Mouse (Mus musculus) stomach, embryonic 15.5 days (tissue): Measurements from ENCODE around the gene Inpp4a. TPM values are rescaled to one million over a fixed set of nuclear protein-coding genes. Genes with fewer than 3 reads are reported as not detected.

Source experiments
- ATAC-seq: fragments of 200-750 bp; cut with Nextera tagmentation; 2 replicates; pipeline ENCODE4 v1.8.0; 2017; ENCODE audit warnings: low read depth, moderate number of reproducible peaks, moderate TSS enrichment; ENCODE audit not compliant: insufficient read depth, low FRiP score
- H3K27ac ChIP-seq: fragments of 300-500 bp; sonication (generic); 2 replicates; pipeline ENCODE4 v1.5.1; 2015; ENCODE audit warnings: mild to moderate bottlenecking, inconsistent platforms
- H3K27me3 ChIP-seq: fragments of 300-500 bp; sonication (generic); replicated peaks from 2 replicates; pipeline ENCODE4 v1.6.1; 2015; ENCODE audit warnings: inconsistent platforms
- H3K36me3 ChIP-seq: fragments of 300-500 bp; sonication (generic); 2 replicates; pipeline ENCODE4 v1.6.1; 2015; ENCODE audit warnings: inconsistent platforms
- H3K4me1 ChIP-seq: fragments of 300-500 bp; sonication (generic); 2 replicates; pipeline ENCODE4 v1.6.1; 2015; ENCODE audit warnings: inconsistent platforms
- H3K4me2 ChIP-seq: fragments of 300-500 bp; sonication (generic); 2 replicates; pipeline ENCODE4 v1.6.1; 2015; ENCODE audit warnings: mild to moderate bottlenecking, inconsistent platforms
- H3K4me3 ChIP-seq: fragments of 300-500 bp; sonication (generic); replicated peaks from 2 replicates; pipeline ENCODE4 v1.5.1; 2015; ENCODE audit warnings: inconsistent platforms
- H3K9ac ChIP-seq: fragments of 300-500 bp; sonication (generic); 2 replicates; pipeline ENCODE4 v1.6.1; 2015; ENCODE audit warnings: inconsistent platforms
- H3K9me3 ChIP-seq: fragments of 300-500 bp; sonication (generic); 2 replicates; pipeline ENCODE4 v1.6.1; 2016; ENCODE audit warnings: inconsistent platforms
- WGBS: fragments of 180-500 bp; shearing (Covaris S2); methylation state at CpG from one replicate; pipeline ENCODE4 v1.1.7; 2015; 5-methylcytosine and 5-hydroxymethylcytosine counted together
- polyA plus RNA-seq: library from polyadenylated mRNA; unstranded; fragments of >200 nt; fragmentation: Nextera tagmentation; extraction: Ambion mirVana; gene quantifications from 2 replicates; pipeline ENCODE4 v1.2.1, GENCODE M21; 2015

Inpp4a gene
- polyA plus RNA-seq, 1 experiment from 2014 or later: 18.8 TPM

GRCm38 (mm10) chr1:37302801-37303200, 3.1 kb downstream of the Inpp4a start:
- Histone ChIP-seq H3K9ac (no peak overlapping the region), H3K4me1 (0 out of 2 replicates have a peak, but pooled peaks cover 7% of the 10 kb centered on the region), H3K36me3 (no peaks in the 10 kb centered on the region), H3K4me3 (no peak overlapping the region), H3K4me2 (no peak overlapping the region), H3K27me3 (no peaks in the 10 kb centered on the region), H3K9me3 (no peaks in the 10 kb centered on the region), H3K27ac (no peak overlapping the region)
- no peak for ATAC-seq
- WGBS: 69% methylated on average over 3 of the region's 3 CpGs

- no peaks in the 10 kb centered on the region for H3K27me3 ChIP-seq
- H3K9me3 ChIP-seq: no peaks in the 10 kb centered on the region
- H3K4me1 ChIP-seq: 0 out of 2 replicates have a peak, but pooled peaks cover 3% of the 10 kb centered on the region
- 47% methylated on average over 9 of the region's 9 CpGs for WGBS
- ATAC-seq: no peak
- H3K4me2 ChIP-seq: no peak overlapping the region
- H3K27ac ChIP-seq: no peak overlapping the region
- H3K9ac ChIP-seq: no peak overlapping the region
- no peaks in the 10 kb centered on the region for H3K36me3 ChIP-seq
- no peak overlapping the region for H3K4me3 ChIP-seq
Observed at GRCm38 (mm10) chr1:37305691-37306287, 6.1 kb downstream of the Inpp4a start.

GRCm38 (mm10) chr1:37307586-37307985, 7.9 kb downstream of the Inpp4a start:
- H3K4me1 ChIP-seq: no peaks in the 10 kb centered on the region
- H3K27me3 ChIP-seq: no peaks in the 10 kb centered on the region
- H3K4me2 ChIP-seq: no peak overlapping the region
- H3K9me3 ChIP-seq: no peaks in the 10 kb centered on the region
- ATAC-seq: no peak
- 93% methylated on average over 2 of the region's 2 CpGs for WGBS
- H3K4me3 ChIP-seq: no peak overlapping the region
- no peak overlapping the region for H3K27ac ChIP-seq
- H3K9ac ChIP-seq: no peak overlapping the region
- H3K36me3 ChIP-seq: no peaks in the 10 kb centered on the region

GRCm38 (mm10) chr1:37308021-37308742, 8.5 kb downstream of the Inpp4a start:
- Histone ChIP-seq H3K4me3 (no peak overlapping the region), H3K9me3 (no peaks in the 10 kb centered on the region), H3K4me1 (no peaks in the 10 kb centered on the region), H3K27ac (no peak overlapping the region), H3K27me3 (no peaks in the 10 kb centered on the region), H3K9ac (no peak overlapping the region), H3K4me2 (no peak overlapping the region), H3K36me3 (no peaks in the 10 kb centered on the region)
- no peak for ATAC-seq
- 77% methylated on average over 8 of the region's 8 CpGs for WGBS

GRCm38 (mm10) chr1:37308743-37309100, 9.1 kb downstream of the Inpp4a start:
- Histone ChIP-seq H3K4me3 (no peak overlapping the region), H3K9me3 (no peaks in the 10 kb centered on the region), H3K36me3 (no peaks in the 10 kb centered on the region), H3K27ac (no peak overlapping the region), H3K9ac (no peak overlapping the region), H3K4me1 (no peaks in the 10 kb centered on the region), H3K4me2 (no peak overlapping the region), H3K27me3 (no peaks in the 10 kb centered on the region)
- ATAC-seq: no peak
- 62% methylated on average over 3 of the region's 3 CpGs for WGBS

GRCm38 (mm10) chr1:37309939-37310515, 10.4 kb downstream of the Inpp4a start:
- Histone ChIP-seq H3K36me3 (no peaks in the 10 kb centered on the region), H3K4me3 (no peak overlapping the region), H3K9me3 (no peaks in the 10 kb centered on the region), H3K27me3 (no peaks in the 10 kb centered on the region), H3K27ac (no peak overlapping the region), H3K4me2 (no peak overlapping the region), H3K9ac (no peak overlapping the region), H3K4me1 (0 out of 2 replicates have a peak, but pooled peaks cover 4% of the 10 kb centered on the region)
- no peak for ATAC-seq
- WGBS: 92% methylated on average over 4 of the region's 4 CpGs

GRCm38 (mm10) chr1:37314338-37314737, 14.7 kb downstream of the Inpp4a start:
- Histone ChIP-seq H3K36me3 (no peaks in the 10 kb centered on the region), H3K9me3 (no peaks in the 10 kb centered on the region), H3K4me2 (no peak overlapping the region), H3K4me3 (no peak overlapping the region), H3K4me1 (peaks cover 13% of the 10 kb centered on the region; the same call in 1 of the 2 replicates), H3K9ac (no peak overlapping the region), H3K27me3 (no peaks in the 10 kb centered on the region), H3K27ac (no peak overlapping the region)
- ATAC-seq: no peak
- 49% methylated on average over 7 of the region's 7 CpGs for WGBS

- Histone ChIP-seq H3K4me2 (no peak overlapping the region), H3K27me3 (no peaks in the 10 kb centered on the region), H3K4me3 (no peak overlapping the region), H3K36me3 (no peaks in the 10 kb centered on the region), H3K4me1 (peaks cover 13% of the 10 kb centered on the region; the same call in 1 of the 2 replicates), H3K9me3 (no peaks in the 10 kb centered on the region), H3K27ac (no peak overlapping the region), H3K9ac (no peak overlapping the region)
- 69% methylated on average over 7 of the region's 7 CpGs for WGBS
- no peak for ATAC-seq
Observed at GRCm38 (mm10) chr1:37317644-37318285, 18.1 kb downstream of the Inpp4a start.

GRCm38 (mm10) chr1:37318558-37318957, 18.9 kb downstream of the Inpp4a start:
- Histone ChIP-seq H3K9me3 (no peaks in the 10 kb centered on the region), H3K4me2 (no peak overlapping the region), H3K36me3 (no peaks in the 10 kb centered on the region), H3K27ac (no peak overlapping the region), H3K9ac (no peak overlapping the region), H3K4me1 (peaks cover 13% of the 10 kb centered on the region; the same call in 1 of the 2 replicates), H3K4me3 (no peak overlapping the region), H3K27me3 (no peaks in the 10 kb centered on the region)
- WGBS: 83% methylated on average over 2 of the region's 2 CpGs
- ATAC-seq: no peak

- ATAC-seq: no peak
- Histone ChIP-seq H3K27me3 (no peaks in the 10 kb centered on the region), H3K27ac (no peak overlapping the region), H3K4me1 (peaks cover 12% of the 10 kb centered on the region; the same call in 1 of the 2 replicates), H3K4me2 (no peak overlapping the region), H3K36me3 (no peaks in the 10 kb centered on the region), H3K9me3 (no peaks in the 10 kb centered on the region), H3K9ac (no peak overlapping the region), H3K4me3 (no peak overlapping the region)
- 80% methylated on average over 2 of the region's 2 CpGs for WGBS
Observed at GRCm38 (mm10) chr1:37322690-37323089, 23.0 kb downstream of the Inpp4a start.

- no peaks in the 10 kb centered on the region for H3K9me3 ChIP-seq
- H3K4me2 ChIP-seq: no peak overlapping the region
- no peak overlapping the region for H3K27ac ChIP-seq
- H3K9ac ChIP-seq: no peak overlapping the region
- WGBS: 77% methylated on average over 4 of the region's 4 CpGs
- ATAC-seq: no peak
- H3K27me3 ChIP-seq: no peaks in the 10 kb centered on the region
- peaks cover 8% of the 10 kb centered on the region; the same call in 1 of the 2 replicates for H3K4me1 ChIP-seq
- no peaks in the 10 kb centered on the region for H3K36me3 ChIP-seq
- no peak overlapping the region for H3K4me3 ChIP-seq
Observed at GRCm38 (mm10) chr1:37323208-37323607, 23.5 kb downstream of the Inpp4a start.

GRCm38 (mm10) chr1:37324569-37324968, 24.9 kb downstream of the Inpp4a start:
- Histone ChIP-seq H3K9ac (no peak overlapping the region), H3K4me3 (no peak overlapping the region), H3K9me3 (no peaks in the 10 kb centered on the region), H3K27ac (no peak overlapping the region), H3K36me3 (peaks cover 6% of the 10 kb centered on the region; the same call in 1 of the 2 replicates), H3K4me1 (0 out of 2 replicates have a peak, but pooled peaks cover 3% of the 10 kb centered on the region), H3K4me2 (no peak overlapping the region), H3K27me3 (no peaks in the 10 kb centered on the region)
- no peak for ATAC-seq
- WGBS: 33% methylated on average over 5 of the region's 5 CpGs
